Mouse (Mus musculus) left cerebral cortex, postnatal 4 days (tissue): ENCODE measurements around the gene Lin54. TPM values are rescaled to one million over a fixed set of nuclear protein-coding genes. Genes with fewer than 3 reads are reported as not detected.
A peak's percentile ranks its signal among the peaks of the same experiment; 100 is the strongest.

Experiments
- DNase-seq: peaks from one replicate; pipeline ENCODE4 v3.0.0-alpha.2; 2022
- intact Hi-C: fragments of 180-260 bp; cut with DNase I; formaldehyde crosslinking; loops from one replicate; pipeline ENCODE4 v1.15.1; 2025
- total RNA-seq, 2 experiments: library from RNA; stranded (reverse); gene quantifications; 2 replicates each; pipeline ENCODE4 v1.2.3; 2021

Gene Lin54
- total RNA-seq, 2 experiments from 2014 or later = 18.4 to 18.6 TPM

DNA sequence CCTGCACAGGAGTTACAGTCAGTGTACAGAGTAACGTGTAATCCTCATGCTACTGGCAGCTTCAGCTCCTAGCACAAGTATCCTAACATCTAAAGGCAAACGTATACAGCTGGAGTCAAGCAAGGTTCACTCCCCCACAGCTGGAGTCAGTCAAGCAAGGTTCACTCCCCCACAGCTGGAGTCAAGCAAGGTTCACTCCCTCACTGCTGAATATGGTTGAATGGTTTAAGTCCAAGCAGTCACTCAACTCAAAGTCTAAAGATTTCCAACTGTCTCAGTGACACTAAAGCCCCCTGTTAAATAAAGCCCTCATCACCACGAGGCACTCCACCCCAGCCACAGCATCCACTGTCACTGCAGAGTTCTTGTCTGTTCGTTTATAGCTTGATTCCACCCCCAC lies 8.7 kb downstream of the Lin54 start:
- intact Hi-C loops = loop anchor here (10.0 kb wide), 1 partner anchor 57 kb away; no protein-coding TSS in a partner anchor

DNA sequence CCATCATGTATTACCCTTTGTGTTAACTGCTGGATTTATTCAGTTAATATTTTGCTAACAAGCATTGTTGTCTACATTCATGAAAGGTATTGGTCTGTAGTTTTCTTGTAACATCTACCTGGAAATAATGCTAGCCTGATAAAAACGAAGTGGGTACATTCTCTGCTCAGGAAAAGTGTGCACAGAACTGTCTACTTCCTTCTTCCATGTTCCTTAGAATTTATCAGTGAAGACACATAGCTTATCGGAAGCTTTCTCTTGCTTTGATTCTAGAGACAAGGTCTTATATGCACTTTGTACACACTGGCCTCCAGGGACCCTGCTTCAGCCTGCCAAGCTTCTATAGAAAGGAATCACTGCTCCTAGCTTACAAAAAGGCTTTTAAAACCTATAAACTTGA lies 11.1 kb downstream of the Lin54 start:
- DNase-seq = no peak
- intact Hi-C loops = no loop called here

More for the DNA sequence above, 8.7 kb downstream of the Lin54 start:
- no peak for DNase-seq

DNA sequence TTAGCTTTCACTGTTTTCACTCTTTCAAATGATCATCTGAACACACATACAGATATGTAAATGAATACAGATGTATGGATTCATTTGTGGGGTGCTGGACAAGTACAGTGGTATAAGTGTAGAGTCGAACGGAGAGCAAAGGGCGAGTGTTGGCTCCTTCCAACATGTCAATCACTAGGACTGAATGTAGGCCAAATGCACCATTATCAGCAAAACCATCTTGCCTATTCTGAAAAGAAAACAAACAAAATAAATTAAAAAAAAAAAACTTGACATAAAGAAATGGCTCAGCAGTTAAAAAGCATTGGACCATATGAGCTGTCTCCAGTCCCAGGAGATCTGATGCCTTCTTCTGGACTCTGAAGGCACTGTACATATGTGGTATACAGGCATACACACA lies 12.2 kb downstream of the Lin54 start:
- intact Hi-C loops = no loop called here
- DNase-seq = no peak

GRCm38 (mm10) chr5:100487120-100487519 lies 13.3 kb downstream of the Lin54 start:
- intact Hi-C loops = no loop called here
- no peak for DNase-seq

DNA sequence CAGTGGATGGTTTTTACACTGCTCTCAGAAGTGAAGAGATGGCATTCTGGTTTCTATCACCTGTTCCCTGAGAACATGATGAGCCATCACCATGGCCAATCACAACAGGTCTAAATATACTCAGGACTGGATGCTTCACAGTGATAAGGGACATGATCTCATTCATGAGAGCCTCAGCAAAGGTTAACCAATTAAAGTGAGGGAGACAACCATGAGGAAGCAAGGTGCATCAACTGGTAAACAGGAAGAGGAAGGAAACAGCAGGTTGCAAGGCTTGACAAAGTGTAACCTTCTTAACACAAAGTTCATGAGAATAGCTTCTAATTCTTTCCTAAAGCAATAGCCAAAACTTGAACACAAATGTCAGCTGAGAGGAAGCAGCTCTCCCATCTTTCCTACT lies 16.9 kb downstream of the Lin54 start:
- DNase-seq = no peak
- intact Hi-C loops = no loop called here

DNA sequence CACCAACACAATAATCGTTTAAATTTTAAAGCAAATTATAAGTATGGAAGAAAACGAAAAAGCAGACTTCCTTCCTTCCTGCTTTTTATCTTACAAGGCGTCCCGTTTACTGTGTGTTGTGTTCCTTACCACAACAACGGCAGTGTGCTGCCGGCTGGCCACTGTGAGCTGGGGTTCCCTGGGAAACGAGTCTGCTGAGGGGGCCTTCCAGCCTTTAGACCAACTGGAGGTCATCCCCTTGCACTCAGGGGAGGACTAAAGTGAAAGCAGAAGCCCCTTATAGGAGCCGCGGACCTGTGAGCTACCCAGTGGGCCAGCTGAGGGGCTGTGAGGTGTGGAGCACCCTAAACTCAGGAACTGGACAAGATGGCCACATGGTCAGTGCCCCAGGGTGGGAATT lies 22.8 kb downstream of the Lin54 start:
- intact Hi-C loops = no loop called here
- DNase-seq = no peak

GRCm38 (mm10) chr5:100476328-100476727 lies 24.1 kb downstream of the Lin54 start:
- DNase-seq = no peak
- intact Hi-C loops = no loop called here

DNA sequence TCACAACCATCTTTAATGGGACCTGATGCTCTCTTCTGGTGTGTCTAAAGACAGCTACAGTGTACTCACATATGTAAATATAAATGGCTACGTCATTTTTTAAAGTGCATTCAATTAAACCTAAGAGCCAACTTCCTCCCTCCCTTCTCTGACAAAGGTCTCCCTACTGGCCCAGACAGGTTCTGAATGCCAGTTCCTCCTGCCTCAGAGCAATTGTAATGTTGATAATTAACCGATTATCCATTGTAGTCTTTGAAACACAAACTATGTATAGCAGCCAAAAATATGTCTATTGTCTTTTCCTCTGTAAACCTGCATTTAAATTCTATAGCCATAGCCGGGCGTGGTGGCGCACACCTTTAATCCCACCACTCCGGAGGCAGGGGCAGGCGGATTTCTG lies 33.1 kb downstream of the Lin54 start:
- DNase-seq = no peak
- intact Hi-C loops = no loop called here

- no peak for DNase-seq
- intact Hi-C loops = no loop called here
Measured at GRCm38 (mm10) chr5:100466624-100467023, 33.8 kb downstream of the Lin54 start.

GRCm38 (mm10) chr5:100462374-100462773 lies 38.1 kb downstream of the Lin54 start:
- DNase-seq = no peak
- intact Hi-C loops = no loop called here

GRCm38 (mm10) chr5:100461526-100461925 lies 38.9 kb downstream of the Lin54 start:
- intact Hi-C loops = no loop called here
- DNase-seq = no peak

DNA sequence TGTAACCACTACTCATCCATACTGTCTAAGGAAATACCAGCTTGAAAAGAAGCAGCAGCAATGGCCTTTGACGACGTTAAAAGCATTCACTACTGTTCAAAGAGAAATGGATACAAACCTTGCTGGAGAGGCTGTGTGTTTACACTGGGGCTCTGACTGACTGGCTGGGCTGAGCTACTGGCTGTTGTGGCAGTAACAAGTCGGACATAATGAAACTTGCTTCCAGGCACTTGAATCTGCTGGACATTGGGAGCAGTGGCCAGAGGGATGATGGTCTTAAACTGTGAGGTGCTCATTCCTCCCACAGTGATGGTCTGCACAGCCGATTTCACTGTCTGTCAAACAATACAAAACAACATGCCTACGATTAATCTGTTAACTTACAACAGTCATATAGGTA lies 41.0 kb downstream of the Lin54 start:
- no peak for DNase-seq
- intact Hi-C loops = no loop called here

GRCm38 (mm10) chr5:100451871-100452270 lies 48.6 kb downstream of the Lin54 start:
- intact Hi-C loops = no loop called here
- no peak for DNase-seq

GRCm38 (mm10) chr5:100438796-100439195 lies 61.6 kb downstream of the Lin54 start:
- intact Hi-C loops = loop anchor here (10.0 kb wide), 1 partner anchor 56 kb away; no protein-coding TSS in a partner anchor
- DNase-seq = no peak

- DNase-seq = no peak
- intact Hi-C loops = loop anchor here (10.0 kb wide), 1 partner anchor 57 kb away; no protein-coding TSS in a partner anchor
Measured at GRCm38 (mm10) chr5:100437917-100438316, 62.5 kb downstream of the Lin54 start.

- no peak for DNase-seq
- intact Hi-C loops = loop anchor here (10.0 kb wide), 1 partner anchor 58 kb away; no protein-coding TSS in a partner anchor
Measured at GRCm38 (mm10) chr5:100437086-100437485, 63.4 kb downstream of the Lin54 start.

GRCm38 (mm10) chr5:100430966-100431365 lies 69.5 kb downstream of the Lin54 start:
- intact Hi-C loops = loop anchor here (10.0 kb wide), 1 partner anchor 64 kb away; no protein-coding TSS in a partner anchor
- DNase-seq = no peak

DNA sequence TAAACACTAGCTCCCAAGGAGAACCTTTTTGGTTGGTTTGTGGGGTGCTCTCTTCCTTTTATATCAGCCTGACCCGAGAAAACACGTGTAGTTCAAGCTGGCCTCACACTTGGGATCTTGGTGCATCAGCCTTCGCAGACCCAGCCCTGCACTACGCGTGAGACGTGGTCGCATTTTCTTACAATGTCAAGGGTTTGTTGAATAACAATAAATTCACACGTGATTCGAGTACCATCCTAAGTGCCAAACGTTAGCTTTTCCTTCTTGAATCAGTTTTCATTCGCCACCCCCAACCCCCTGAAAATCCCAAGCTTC lies 70.4 kb downstream of the Lin54 start:
- no peak for DNase-seq
- intact Hi-C loops = loop anchor here (10.0 kb wide), 1 partner anchor 65 kb away; no protein-coding TSS in a partner anchor

GRCm38 (mm10) chr5:100429344-100430075 lies 70.9 kb downstream of the Lin54 start:
- peak; percentile 96 for DNase-seq
- intact Hi-C loops = loop anchor here (2.0 to 10.0 kb wide), 2 partner anchors 65 to 89 kb away; partner anchors contain the start of gene Cops4

GRCm38 (mm10) chr5:100428734-100429343 lies 71.6 kb downstream of the Lin54 start:
- intact Hi-C loops = loop anchor here (2.0 kb wide), 1 partner anchor 90 kb away; the partner anchor contains the start of gene Cops4
- no peak for DNase-seq

DNA sequence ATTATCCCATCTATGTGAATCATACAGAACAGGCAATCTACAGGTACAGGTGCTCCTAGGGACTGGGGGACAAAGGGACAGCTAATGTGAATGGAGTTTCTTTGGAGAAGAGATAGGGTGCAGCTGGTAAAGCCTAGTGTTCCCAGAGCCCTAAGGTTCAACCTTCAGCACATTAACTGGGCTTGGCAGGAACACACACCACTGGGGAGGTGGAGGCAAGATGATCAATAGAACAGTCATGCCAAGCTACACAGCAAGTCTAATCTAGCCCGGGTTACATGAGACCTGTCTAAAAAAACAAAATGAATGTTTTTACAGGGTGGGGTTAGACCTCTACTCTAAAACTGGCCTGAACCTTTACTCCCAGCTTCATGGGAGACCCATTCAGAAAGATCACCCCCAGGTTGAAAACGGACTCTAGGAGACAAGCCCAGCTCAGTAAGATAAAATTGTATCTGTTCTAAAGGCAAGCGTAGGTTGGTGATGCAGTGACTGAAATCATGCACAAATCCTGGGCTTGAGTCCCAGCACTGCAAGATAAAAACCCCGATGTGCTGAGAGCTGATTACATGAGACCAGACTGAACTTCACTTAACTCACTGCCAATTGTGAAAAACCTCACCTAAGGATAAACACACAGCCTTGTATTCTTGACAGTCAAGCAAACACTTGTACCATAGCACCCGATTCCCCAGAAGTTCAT lies 72.3 kb downstream of the Lin54 start:
- intact Hi-C loops = loop anchor here (2.0 kb wide), 1 partner anchor 91 kb away; the partner anchor contains the start of gene Cops4

More for the DNA sequence above, 72.3 kb downstream of the Lin54 start:
- no peak for DNase-seq
